Mouse (Mus musculus) hematopoietic multipotent progenitor cell, adult 10-12 weeks (in vitro differentiated cells): ENCODE results near the gene Shank3. TPM values are rescaled to one million over a fixed set of nuclear protein-coding genes. Genes with fewer than 3 reads are reported as not detected.

Source experiments
- polyA plus RNA-seq: library from polyadenylated mRNA; stranded (reverse); fragments of >175 nt; gene quantifications from 2 replicates; pipeline ENCODE4 v1.2.3, GENCODE M21; 2012; ENCODE audit warnings: low replicate concordance

Gene Shank3
- 1.6 and 7.3 TPM in 2 replicates for polyA plus RNA-seq

DNA sequence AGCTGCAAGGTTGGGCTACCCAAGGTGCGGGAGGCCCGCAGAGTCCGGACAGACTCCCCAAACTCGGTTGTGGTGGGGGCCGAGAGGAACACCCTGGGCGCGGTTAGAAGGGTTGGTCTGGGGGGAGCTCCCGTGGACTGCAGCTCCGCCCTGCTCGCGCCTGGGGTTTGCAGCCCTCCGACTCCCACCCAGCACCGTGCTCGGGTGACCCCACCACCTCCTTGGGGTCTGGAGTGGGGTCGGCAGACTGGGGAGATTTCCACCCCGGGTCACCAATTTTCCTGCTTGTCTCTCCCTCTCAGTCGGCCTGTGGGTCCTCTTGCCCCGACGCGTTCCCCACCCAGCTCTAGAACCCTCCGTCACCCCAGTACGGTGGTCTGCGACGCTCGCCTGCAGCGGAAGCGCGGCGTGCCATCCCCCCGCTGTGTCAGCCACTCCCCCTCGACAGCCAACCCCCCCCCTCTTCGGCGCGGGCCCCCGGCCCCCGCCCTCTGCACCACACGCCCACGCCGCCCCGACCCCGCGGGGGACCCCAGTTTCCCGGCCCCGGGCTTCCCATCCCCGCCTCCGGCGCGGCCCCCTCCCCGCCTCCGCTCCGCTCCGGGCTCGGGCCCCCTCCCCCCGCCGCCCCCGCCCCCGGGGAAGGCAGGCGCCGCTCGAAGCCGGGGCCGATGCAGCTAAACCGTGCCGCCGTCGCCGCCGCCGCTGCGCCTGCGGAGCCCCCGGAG, at the start of gene Shank3:
Gene Shank3 (plus strand): TSS at position 663 of the 728 bp plus-strand sequence.

DNA sequence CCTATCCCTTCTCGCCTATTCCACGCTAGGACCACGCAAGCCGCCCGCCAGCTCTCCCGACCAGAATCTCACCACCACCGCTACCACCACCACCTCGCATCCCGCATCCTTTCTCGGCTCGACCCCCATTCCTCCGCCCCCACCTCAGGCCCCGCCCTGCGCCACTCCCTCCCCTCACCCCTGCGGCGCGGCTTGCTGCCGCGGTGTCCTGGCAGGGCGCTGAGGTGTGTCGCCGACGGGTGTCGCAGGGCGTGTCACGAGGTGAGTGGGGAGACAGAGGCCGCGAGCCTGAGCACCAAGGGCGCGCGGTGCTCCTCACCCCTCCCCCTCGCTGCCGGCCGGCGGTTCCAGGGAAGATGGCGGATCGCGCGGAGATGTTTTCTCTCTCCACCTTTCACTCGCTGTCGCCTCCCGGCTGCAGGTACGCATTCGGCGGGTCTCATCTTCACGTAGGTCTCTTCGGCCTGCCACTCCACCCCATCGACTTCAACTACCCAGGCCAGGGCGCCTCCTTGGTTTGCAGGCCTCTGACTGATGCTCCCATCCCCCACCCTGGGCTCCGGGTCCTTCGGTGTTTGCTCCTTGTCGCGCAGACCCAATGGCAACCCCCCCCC, 45.5 kb upstream of the Shank3 start, which contains the start of gene Mapk8ip2:
Gene Mapk8ip2 (plus strand): TSS at position 49 of the 614 bp plus-strand sequence.

DNA sequence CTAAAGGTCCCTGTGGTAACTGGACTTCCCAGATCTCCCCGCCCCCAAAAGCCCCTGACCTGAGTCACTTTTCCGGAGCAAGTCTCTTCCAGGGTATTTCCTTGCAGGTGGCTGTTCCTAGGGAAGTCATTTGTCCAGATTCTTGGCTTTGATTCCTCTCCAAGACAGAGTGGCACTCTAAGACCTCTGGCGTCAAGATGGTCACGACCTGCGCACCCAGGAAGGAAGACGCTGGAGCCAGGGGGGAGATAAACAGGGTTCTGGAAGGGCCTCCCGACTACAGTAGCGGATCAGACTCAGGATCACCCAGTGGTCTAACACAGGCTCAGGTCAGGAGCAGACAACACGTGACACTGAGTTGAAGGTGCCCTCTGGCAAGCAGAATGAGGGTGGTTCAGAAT, 22.3 kb upstream of the Shank3 start, which contains the start of gene Arsa:
Gene Arsa (minus strand): TSS at position 335 of the 401 bp plus-strand sequence.

DNA sequence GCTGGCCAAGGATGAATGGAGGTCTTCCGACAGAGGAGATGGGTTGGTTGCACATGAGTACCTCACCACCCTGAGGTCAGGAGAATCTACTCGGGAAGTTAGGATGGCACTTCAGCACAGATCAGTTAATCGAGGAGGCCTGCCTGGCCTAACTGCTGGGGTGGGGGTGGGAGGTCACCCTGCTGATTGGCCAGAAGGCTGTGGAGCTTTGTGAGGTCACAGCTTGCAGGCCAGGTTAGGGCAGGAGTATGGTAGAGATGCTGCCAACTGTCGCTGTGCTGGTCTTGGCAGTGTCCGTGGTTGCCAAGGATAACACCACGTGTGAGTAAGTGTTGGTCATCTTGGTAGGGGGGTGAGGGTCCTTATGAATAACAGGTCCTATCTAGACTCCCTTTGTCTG, 68.7 kb downstream of the Shank3 start, which contains the start of gene Acr:
Gene Acr (plus strand): TSS at position 213 of the 400 bp plus-strand sequence.

DNA sequence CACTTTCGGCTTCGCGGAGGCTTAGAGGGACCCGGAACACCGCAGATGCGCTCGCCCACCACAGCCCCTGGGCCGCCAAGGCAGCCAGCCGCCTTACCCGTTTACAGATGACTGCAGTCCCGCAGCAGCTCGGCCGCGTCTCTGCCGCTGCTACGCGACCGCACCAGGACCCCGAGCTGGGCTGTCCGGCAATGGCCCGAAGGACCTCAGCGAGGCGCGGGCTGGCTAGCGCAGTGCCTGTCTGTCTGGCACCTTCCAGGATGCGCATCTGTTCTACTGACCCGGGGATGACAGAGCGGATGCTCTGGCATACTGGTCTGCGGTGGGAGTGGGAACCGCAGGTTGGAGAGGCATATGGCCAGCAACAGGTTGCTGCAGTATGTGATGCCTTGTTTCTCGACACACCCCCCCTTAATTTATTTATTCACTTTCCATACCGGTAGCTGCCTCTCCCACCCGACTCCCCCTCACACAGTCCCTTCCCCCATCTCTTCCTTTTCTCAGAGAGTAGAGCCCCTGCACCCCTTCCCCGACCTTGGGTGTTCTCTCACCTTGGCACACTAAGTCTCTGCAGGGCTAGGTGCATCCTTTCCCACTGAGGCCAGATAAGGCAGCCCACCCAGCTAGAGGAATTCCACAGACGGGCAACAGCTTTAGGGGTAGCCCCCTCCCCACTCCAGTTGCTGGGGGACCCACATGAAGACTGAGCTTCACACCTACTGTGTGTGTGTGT, 92.5 kb downstream of the Shank3 start, which contains the start of gene Rabl2:
Gene Rabl2 (minus strand): TSS at position 201 of the 733 bp plus-strand sequence.

Other genes with a start within 250 kb of the Shank3 start
- gene Sbf1, start 184.3 kb upstream of the Shank3 start, polyA plus RNA-seq: 316 and 384 TPM in 2 replicates
- 0.31 TPM in 1 of 2 replicates, not detected in the other for gene Adm2, start 176.9 kb upstream of the Shank3 start, polyA plus RNA-seq
- not detected in 2 replicates for gene Miox, start 165.2 kb upstream of the Shank3 start, polyA plus RNA-seq
- 107 and 187 TPM in 2 replicates for gene Lmf2, start 144.0 kb upstream of the Shank3 start, polyA plus RNA-seq
- 47.9 and 48.1 TPM in 2 replicates for gene Ncaph2, start 143.9 kb upstream of the Shank3 start, polyA plus RNA-seq
- 35.5 and 46.3 TPM in 2 replicates for gene Sco2, start 125.8 kb upstream of the Shank3 start, polyA plus RNA-seq
- gene Tymp, start 122.6 kb upstream of the Shank3 start, polyA plus RNA-seq: 1.3 and 2.9 TPM in 2 replicates
- 1.4 and 3.2 TPM in 2 replicates for gene Odf3b, start 120.3 kb upstream of the Shank3 start, polyA plus RNA-seq
- not detected in 2 replicates for gene Klhdc7b, start 114.7 kb upstream of the Shank3 start, polyA plus RNA-seq
- gene Syce3, start 89.1 kb upstream of the Shank3 start, polyA plus RNA-seq: not detected in 2 replicates
- 0.33 and 2.2 TPM in 2 replicates for gene Cpt1b, start 73.8 kb upstream of the Shank3 start, polyA plus RNA-seq
- 0.24 and 0.42 TPM in 2 replicates for gene C730034F03Rik, start 70.0 kb upstream of the Shank3 start, polyA plus RNA-seq
- 0.86 and 3.8 TPM in 2 replicates for gene Gm44502, start 69.9 kb upstream of the Shank3 start, polyA plus RNA-seq
- 150 and 271 TPM in 2 replicates for gene Chkb, start 69.7 kb upstream of the Shank3 start, polyA plus RNA-seq
- gene Mapk8ip2, start 45.7 kb upstream of the Shank3 start, polyA plus RNA-seq: 0.02 TPM in 1 of 2 replicates, not detected in the other
- 51.3 and 54.9 TPM in 2 replicates for gene Arsa, start 22.2 kb upstream of the Shank3 start, polyA plus RNA-seq
- gene Acr, start 68.7 kb downstream of the Shank3 start, polyA plus RNA-seq: 0.08 TPM in 1 of 2 replicates, not detected in the other
- 3.7 and 4.4 TPM in 2 replicates for gene Rabl2, start 92.3 kb downstream of the Shank3 start, polyA plus RNA-seq